Mouse (Mus musculus) kidney, embryonic 15.5 days (tissue): Measurements from ENCODE around the gene Wdr76. TPM values are rescaled to one million over a fixed set of nuclear protein-coding genes. Genes with fewer than 3 reads are reported as not detected.
"Not testable (repeated sequence)": the region's sequence is repeated elsewhere in the genome, so short reads cannot be mapped to it uniquely, and the experiment has no call there.

Experiments used
- ATAC-seq: fragments of 200-750 bp; cut with Nextera tagmentation; replicated peaks from 2 replicates; pipeline ENCODE4 v1.8.0; 2017; ENCODE audit warnings: moderate TSS enrichment; ENCODE audit not compliant: low FRiP score
- H3K27ac ChIP-seq: fragments of 300-500 bp; sonication (generic); 2 replicates; pipeline ENCODE4 v1.5.1; 2015; ENCODE audit warnings: mild to moderate bottlenecking, inconsistent platforms
- H3K27me3 ChIP-seq: fragments of 300-500 bp; sonication (generic); 2 replicates; pipeline ENCODE4 v1.6.1; 2015; ENCODE audit warnings: inconsistent platforms
- H3K36me3 ChIP-seq: fragments of 300-500 bp; sonication (generic); 2 replicates; pipeline ENCODE4 v1.6.1; 2015; ENCODE audit warnings: inconsistent platforms
- H3K4me1 ChIP-seq: fragments of 300-500 bp; sonication (generic); 2 replicates; pipeline ENCODE4 v1.6.1; 2015; ENCODE audit warnings: inconsistent platforms
- H3K4me2 ChIP-seq: fragments of 300-500 bp; sonication (generic); 2 replicates; pipeline ENCODE4 v1.6.1; 2015; ENCODE audit warnings: moderate library complexity, mild to moderate bottlenecking, inconsistent platforms
- H3K4me3 ChIP-seq: fragments of 300-500 bp; sonication (generic); replicated peaks from 2 replicates; pipeline ENCODE4 v1.5.1; 2015; ENCODE audit warnings: mild to moderate bottlenecking, inconsistent platforms
- H3K9ac ChIP-seq: fragments of 300-500 bp; sonication (generic); 2 replicates; pipeline ENCODE4 v1.6.1; 2015; ENCODE audit warnings: mild to moderate bottlenecking, inconsistent platforms
- H3K9me3 ChIP-seq: fragments of 300-500 bp; sonication (generic); replicated peaks from 2 replicates; pipeline ENCODE4 v1.6.1; 2016; ENCODE audit warnings: inconsistent platforms
- WGBS: fragments of 180-500 bp; shearing (Covaris S2); methylation state at CpG from one replicate; pipeline ENCODE4 v1.1.7; 2015; ENCODE audit warnings: mixed read lengths; 5-methylcytosine and 5-hydroxymethylcytosine counted together
- polyA plus RNA-seq: library from polyadenylated mRNA; unstranded; fragments of >200 nt; fragmentation: Nextera tagmentation; extraction: Ambion mirVana; gene quantifications from 2 replicates; pipeline ENCODE4 v1.2.1, GENCODE M21; 2015

The Wdr76 gene
- polyA plus RNA-seq, 1 experiment from 2014 or later: 9.3 TPM

DNA sequence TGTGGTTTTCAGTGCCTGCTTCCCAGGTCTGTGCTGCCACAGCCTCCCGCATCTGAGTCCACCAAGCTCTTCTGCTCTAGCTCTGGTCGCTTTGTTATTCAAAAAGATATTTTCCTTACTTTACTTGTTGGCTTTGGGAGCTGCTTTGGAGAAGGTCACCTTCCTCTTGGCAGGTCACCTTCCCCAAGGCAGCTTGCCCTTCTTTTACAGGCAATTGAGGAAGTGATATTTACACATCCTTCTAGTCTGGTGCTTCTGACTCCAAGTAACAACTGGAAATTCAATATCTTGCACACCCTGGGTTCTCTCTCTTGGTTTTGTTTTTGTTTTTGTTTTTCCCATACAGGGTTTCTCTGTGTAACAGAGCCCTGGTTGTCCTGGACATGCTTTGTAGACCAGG lies 22.1 kb upstream of the Wdr76 start:
- H3K27ac ChIP-seq, H3K4me2 ChIP-seq, H3K27me3 ChIP-seq, H3K9ac ChIP-seq, H3K9me3 ChIP-seq, H3K4me3 ChIP-seq, ATAC-seq, H3K36me3 ChIP-seq, H3K4me1 ChIP-seq: not testable (repeated sequence)
- 73% methylated on average over 2 of the region's 2 CpGs for WGBS

DNA sequence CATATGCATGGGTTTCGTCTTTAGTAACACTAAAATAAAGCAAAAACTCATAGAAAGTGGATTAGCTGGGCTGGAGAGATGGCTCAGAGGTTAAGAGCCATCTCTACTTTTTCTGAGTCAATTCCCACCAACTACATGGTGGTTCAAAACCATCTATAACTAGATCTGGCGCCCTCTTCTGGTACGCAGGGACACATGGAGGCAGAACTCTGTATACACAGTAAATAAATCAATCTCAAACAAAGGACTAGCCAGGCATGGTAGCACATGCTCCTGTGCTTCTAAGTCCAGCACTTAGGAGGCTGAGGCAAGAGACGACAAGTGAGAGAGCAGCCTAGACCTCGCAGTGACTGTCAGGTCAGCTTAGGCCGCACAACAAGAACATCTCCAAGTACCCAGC lies 5.0 kb upstream of the Wdr76 start:
- ATAC-seq, H3K36me3 ChIP-seq, H3K9me3 ChIP-seq, H3K9ac ChIP-seq, H3K27ac ChIP-seq, H3K27me3 ChIP-seq, H3K4me2 ChIP-seq, H3K4me3 ChIP-seq, H3K4me1 ChIP-seq: not testable (repeated sequence)
- WGBS: 81% methylated on average over 3 of the region's 6 CpGs

GRCm38 (mm10) chr2:121507173-121507950 lies 839 bp downstream of the Wdr76 start:
- Histone ChIP-seq H3K27ac (no peak overlapping the region), H3K36me3 (peaks cover 22% of the 10 kb centered on the region), H3K9ac (peak overlapping the region; percentile 69), H3K27me3 (no peaks in the 10 kb centered on the region), H3K4me2 (peak overlapping the region; percentile 67), H3K9me3 (no peaks in the 10 kb centered on the region), H3K4me1 (peaks cover 23% of the 10 kb centered on the region), H3K4me3 (peak overlapping the region; percentile 67)
- no peak for ATAC-seq
- WGBS: 10% methylated on average over 12 of the region's 12 CpGs

- H3K4me2 ChIP-seq: peak overlapping the region; percentile 67
- no peaks in the 10 kb centered on the region for H3K27me3 ChIP-seq
- peaks cover 23% of the 10 kb centered on the region for H3K4me1 ChIP-seq
- H3K9me3 ChIP-seq: no peaks in the 10 kb centered on the region
- H3K36me3 ChIP-seq: peaks cover 27% of the 10 kb centered on the region
- H3K4me3 ChIP-seq: peak overlapping the region; percentile 67
- no peak for ATAC-seq
- peak overlapping the region; percentile 69; the same call in 1 of the 2 replicates for H3K9ac ChIP-seq
- WGBS: 74% methylated on average over 2 of the region's 2 CpGs
- no peak overlapping the region for H3K27ac ChIP-seq
These were observed 1.4 kb downstream of the Wdr76 start for GRCm38 (mm10) chr2:121507951-121508330.

DNA sequence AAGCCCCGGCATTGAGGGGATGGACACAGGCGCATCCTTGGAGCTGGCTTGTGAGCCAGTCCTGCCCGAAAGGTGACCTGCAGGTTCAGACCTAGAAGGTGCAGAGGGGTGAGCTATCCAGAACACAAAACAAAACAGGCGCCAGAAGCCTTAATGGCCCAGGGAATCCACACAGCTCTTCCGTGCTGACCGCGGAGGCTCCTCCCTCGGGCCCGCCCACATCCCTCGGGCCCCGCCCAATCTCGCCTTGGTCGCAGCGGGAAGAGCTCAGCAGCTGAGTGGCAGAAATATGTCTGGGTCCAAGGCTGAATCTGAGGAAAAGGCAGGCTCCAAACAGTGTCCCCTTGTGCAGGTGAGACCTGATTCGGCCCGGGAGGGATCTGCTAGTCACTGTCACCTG lies 3.1 kb downstream of the Wdr76 start:
- Histone ChIP-seq H3K27me3 (no peaks in the 10 kb centered on the region), H3K4me2 (peak overlapping the region; percentile 58), H3K27ac (no peak overlapping the region), H3K4me1 (peaks cover 23% of the 10 kb centered on the region), H3K36me3 (peaks cover 30% of the 10 kb centered on the region), H3K9me3 (no peaks in the 10 kb centered on the region), H3K4me3 (peak overlapping the region; percentile 38), H3K9ac (no peak overlapping the region)
- WGBS: 19% methylated on average over 16 of the region's 16 CpGs
- peak; percentile 80 for ATAC-seq

GRCm38 (mm10) chr2:121511401-121511800 lies 4.9 kb downstream of the Wdr76 start:
- H3K27ac ChIP-seq: no peak overlapping the region
- no peak for ATAC-seq
- WGBS: 95% methylated on average over 8 of the region's 8 CpGs
- no peaks in the 10 kb centered on the region for H3K9me3 ChIP-seq
- H3K4me3 ChIP-seq: no peak overlapping the region
- no peaks in the 10 kb centered on the region for H3K27me3 ChIP-seq
- no peak overlapping the region for H3K4me2 ChIP-seq
- no peak overlapping the region for H3K9ac ChIP-seq
- peaks cover 23% of the 10 kb centered on the region for H3K4me1 ChIP-seq
- peaks cover 43% of the 10 kb centered on the region for H3K36me3 ChIP-seq

GRCm38 (mm10) chr2:121512991-121513765 lies 6.7 kb downstream of the Wdr76 start:
- Histone ChIP-seq H3K36me3 (peaks cover 58% of the 10 kb centered on the region), H3K4me1 (peaks cover 15% of the 10 kb centered on the region)
- WGBS: 93% methylated on average over 5 of the region's 5 CpGs
- H3K4me3 ChIP-seq, H3K4me2 ChIP-seq, H3K9me3 ChIP-seq, H3K27me3 ChIP-seq, H3K27ac ChIP-seq, H3K9ac ChIP-seq, ATAC-seq: not testable (repeated sequence)

- no peak for ATAC-seq
- Histone ChIP-seq H3K9ac (no peak overlapping the region), H3K4me2 (no peak overlapping the region), H3K4me1 (peaks cover 6% of the 10 kb centered on the region), H3K4me3 (no peak overlapping the region), H3K9me3 (no peaks in the 10 kb centered on the region), H3K36me3 (peaks cover 68% of the 10 kb centered on the region), H3K27ac (no peak overlapping the region), H3K27me3 (no peaks in the 10 kb centered on the region)
- 94% methylated on average over 4 of the region's 4 CpGs for WGBS
These were observed 7.7 kb downstream of the Wdr76 start for GRCm38 (mm10) chr2:121514211-121514610.

DNA sequence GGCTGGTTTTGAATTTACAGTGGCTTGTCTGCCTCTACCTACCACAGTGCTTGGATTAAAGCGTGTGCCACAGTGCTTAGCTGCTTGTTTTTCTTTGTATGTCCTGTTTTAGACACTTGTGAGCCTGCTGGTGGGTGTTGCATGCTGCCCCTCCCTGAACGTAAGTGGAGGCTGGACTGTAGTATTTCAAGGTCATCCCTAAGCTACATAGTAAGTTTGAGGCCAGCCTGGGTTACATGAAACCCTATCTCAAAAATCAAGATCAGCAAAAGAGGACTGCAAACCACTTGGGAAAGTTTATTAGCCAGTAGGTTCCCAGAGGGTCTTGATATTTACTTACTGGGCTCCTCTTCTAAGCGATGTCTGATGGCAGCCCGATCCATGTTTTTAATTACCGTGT lies 11.6 kb downstream of the Wdr76 start:
- Histone ChIP-seq H3K4me3 (no peak overlapping the region), H3K36me3 (peaks cover 64% of the 10 kb centered on the region), H3K27me3 (no peaks in the 10 kb centered on the region), H3K9me3 (no peaks in the 10 kb centered on the region), H3K4me2 (no peak overlapping the region), H3K27ac (no peak overlapping the region), H3K9ac (no peak overlapping the region), H3K4me1 (no peaks in the 10 kb centered on the region)
- WGBS: 95% methylated on average over 5 of the region's 5 CpGs
- no peak for ATAC-seq

- not testable (repeated sequence) for H3K27ac ChIP-seq, H3K4me1 ChIP-seq, ATAC-seq, H3K4me2 ChIP-seq, H3K27me3 ChIP-seq, H3K9me3 ChIP-seq, H3K4me3 ChIP-seq, H3K9ac ChIP-seq
- peaks cover 64% of the 10 kb centered on the region for H3K36me3 ChIP-seq
- 88% methylated on average over 4 of the region's 4 CpGs for WGBS
These were observed 12.2 kb downstream of the Wdr76 start for GRCm38 (mm10) chr2:121518711-121519110.

GRCm38 (mm10) chr2:121522006-121522405 lies 15.5 kb downstream of the Wdr76 start:
- peaks cover 67% of the 10 kb centered on the region for H3K36me3 ChIP-seq
- H3K27ac ChIP-seq: no peak overlapping the region
- no peaks in the 10 kb centered on the region for H3K9me3 ChIP-seq
- no peak overlapping the region for H3K4me2 ChIP-seq
- no peaks in the 10 kb centered on the region for H3K4me1 ChIP-seq
- WGBS: 88% methylated on average over 2 of the region's 2 CpGs
- no peak overlapping the region for H3K9ac ChIP-seq
- ATAC-seq: no peak
- H3K27me3 ChIP-seq: no peaks in the 10 kb centered on the region
- no peak overlapping the region for H3K4me3 ChIP-seq

GRCm38 (mm10) chr2:121522830-121523229 lies 16.3 kb downstream of the Wdr76 start:
- not testable (repeated sequence) for ATAC-seq, H3K4me1 ChIP-seq, H3K9me3 ChIP-seq, H3K4me3 ChIP-seq, H3K27ac ChIP-seq, H3K27me3 ChIP-seq, H3K9ac ChIP-seq, H3K4me2 ChIP-seq
- peaks cover 62% of the 10 kb centered on the region for H3K36me3 ChIP-seq
- WGBS: 96% methylated on average over 3 of the region's 3 CpGs
